ENCODE assay signal across 9 mouse cellular contexts in the genomic region with DNA sequence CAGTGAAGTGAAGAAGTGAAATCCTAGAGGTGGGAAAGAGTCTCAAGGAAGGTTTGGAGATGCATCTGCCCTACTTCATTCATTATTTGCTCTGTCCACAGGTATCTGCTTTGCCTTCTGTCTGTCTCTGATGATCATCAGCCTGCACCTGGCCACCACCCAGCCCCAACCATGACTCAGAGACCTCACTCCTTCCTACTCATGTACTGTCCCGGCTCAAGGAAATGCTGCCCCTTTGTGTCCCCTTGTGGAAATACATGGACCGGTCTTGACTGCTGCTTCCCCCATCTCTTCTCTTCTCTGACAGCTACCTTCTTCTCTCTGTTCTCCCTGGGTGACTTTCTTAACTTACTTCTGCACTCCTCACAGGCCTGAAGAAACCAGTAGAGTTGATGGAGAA. TPM values are rescaled to one million over a fixed set of nuclear protein-coding genes. Genes with fewer than 3 reads are reported as not detected.
DNase-seq lines count a peak whose midpoint lies in the region; ATAC-seq and TF ChIP-seq lines count a peak whose summit lies in the region.
"Had no signal": no experiment of that assay in that cellular context is flagged by ENCODE, and none has a peak within 500 bp of the region (broad histone marks: within the 10 kb centered on the region; RNA-seq: fewer than 3 reads in every experiment).

No protein-coding gene starts in this region.

- in situ Hi-C loops in Patski (cut with MboI; ENCODE audit: low pct_unique_long_range_greater_than_20kb) = no loop called here

- no peaks in the 10 kb centered on the region for H3K4me1 ChIP-seq in lung, adult 2 months (ENCODE audit: control insufficient read depth, insufficient read depth, low read length)

- DNase-seq in lung, adult 2 months = no peak
- DNase-seq in lung, postnatal 25 days (ENCODE audit: low spot score) = no peak
- DNase-seq in Patski (ENCODE audit: low read depth, low spot score) = no peak
- DNase-seq in thymus, postnatal 36 days = no peak
- DNase-seq: embryo, embryonic 11 days had no signal

- no peaks in the 10 kb centered on the region for H3K27me3 ChIP-seq in Patski

- 31% methylated on average over 2 of the region's 2 CpGs for WGBS in lung, adult 2 months

- no peak for TF ChIP-seq POLR2A in lung, adult 2 months (IDR thresholded peaks at IDR 0.05; ENCODE audit: borderline replicate concordance, extremely low read depth, low read depth, low read length)

- TF ChIP-seq CTCF in lung, adult 2 months (IDR thresholded peaks at IDR 0.05; ENCODE audit: insufficient read depth, low read length) = 0 out of 2 replicates have a peak, but pooled peaks have one; percentile 4
- TF ChIP-seq CTCF in Patski (IDR thresholded peaks at IDR 0.05) = peak; percentile 65

- no peak overlapping the region for H3K4me3 ChIP-seq in lung, adult 2 months (replicated peaks; ENCODE audit: extremely low read depth, low read depth, low read length)
- H3K4me3 ChIP-seq: megakaryocyte, embryonic 14.5 days had no signal

- CTCF ChIA-PET in Patski (lab: Charles Lee) = no interaction called here

- no peak for ATAC-seq in Patski
- 0 out of 2 replicates have a peak, but pooled peaks have one; percentile 24 for ATAC-seq in erythroblast, adult 5-6 weeks (replicated peaks; ENCODE audit: low FRiP score, poor library complexity, severe bottlenecking)
- ATAC-seq in megakaryocyte progenitor cell, adult 5-6 weeks (replicated peaks; ENCODE audit: poor library complexity) = peak; percentile 84
- no peak for ATAC-seq in erythroid progenitor cell, adult 5-6 weeks (replicated peaks; ENCODE audit: low FRiP score, poor library complexity, severe bottlenecking)

- POLR2A ChIA-PET in Patski (lab: Charles Lee) = no interaction called here

RNA-seq across cellular contexts. Expression of gene Eif2b5, which starts 8.0 kb away (rescaled TPM):
- polyA plus RNA-seq in lung, adult 2 months (2012; rRNA removed) = 20.9 and 24.7 TPM in 2 replicates
- polyA plus RNA-seq in Patski (2021) = 82.8 TPM
- 7.7 and 10.4 TPM in 2 replicates for total RNA-seq in erythroblast, adult 5-6 weeks (2015; ENCODE audit: low replicate concordance)
- total RNA-seq in erythroblast, adult 5-6 weeks (2017; ENCODE audit: low replicate concordance) = 9.1 and 14.1 TPM in 2 replicates
- 58.4 and 64.7 TPM in 2 replicates for total RNA-seq in megakaryocyte progenitor cell, adult 5-6 weeks (2015)
- 85.8 and 87.2 TPM in 2 replicates for total RNA-seq in megakaryocyte progenitor cell, adult 5-6 weeks (2017)
- total RNA-seq in erythroid progenitor cell, adult 5-6 weeks (2015; ENCODE audit: low replicate concordance) = 33.2 and 54.9 TPM in 2 replicates
- 11.5 and 18.9 TPM in 2 replicates for total RNA-seq in erythroid progenitor cell, adult 5-6 weeks (2017; ENCODE audit: low replicate concordance)

RNA-seq across cellular contexts. Expression of gene Dvl3, which starts 26.2 kb away (rescaled TPM):
- 35.9 and 44.0 TPM in 2 replicates for polyA plus RNA-seq in lung, adult 2 months (2012; rRNA removed)
- polyA plus RNA-seq in Patski (2021) = 52.8 TPM
- total RNA-seq in erythroblast, adult 5-6 weeks (2015; ENCODE audit: low replicate concordance) = 3.8 and 10.0 TPM in 2 replicates
- total RNA-seq in erythroblast, adult 5-6 weeks (2017; ENCODE audit: low replicate concordance) = 1.1 and 1.7 TPM in 2 replicates
- 23.5 and 26.7 TPM in 2 replicates for total RNA-seq in megakaryocyte progenitor cell, adult 5-6 weeks (2015)
- total RNA-seq in megakaryocyte progenitor cell, adult 5-6 weeks (2017) = 3.2 and 3.3 TPM in 2 replicates
- 6.1 and 18.0 TPM in 2 replicates for total RNA-seq in erythroid progenitor cell, adult 5-6 weeks (2015; ENCODE audit: low replicate concordance)
- 1.3 and 3.6 TPM in 2 replicates for total RNA-seq in erythroid progenitor cell, adult 5-6 weeks (2017; ENCODE audit: low replicate concordance)

RNA-seq across cellular contexts. Expression of gene Ap2m1, which starts 44.7 kb away (rescaled TPM):
- polyA plus RNA-seq in lung, adult 2 months (2012; rRNA removed) = 339 and 440 TPM in 2 replicates
- polyA plus RNA-seq in Patski (2021) = 707 TPM
- 124 and 125 TPM in 2 replicates for total RNA-seq in erythroblast, adult 5-6 weeks (2015; ENCODE audit: low replicate concordance)
- 81.1 and 126 TPM in 2 replicates for total RNA-seq in erythroblast, adult 5-6 weeks (2017; ENCODE audit: low replicate concordance)
- 234 and 286 TPM in 2 replicates for total RNA-seq in megakaryocyte progenitor cell, adult 5-6 weeks (2015)
- total RNA-seq in megakaryocyte progenitor cell, adult 5-6 weeks (2017) = 143 and 149 TPM in 2 replicates
- total RNA-seq in erythroid progenitor cell, adult 5-6 weeks (2015; ENCODE audit: low replicate concordance) = 214 and 297 TPM in 2 replicates
- total RNA-seq in erythroid progenitor cell, adult 5-6 weeks (2017; ENCODE audit: low replicate concordance) = 271 and 285 TPM in 2 replicates

RNA-seq across cellular contexts. Expression of gene Abcf3, which starts 57.8 kb away (rescaled TPM):
- polyA plus RNA-seq in lung, adult 2 months (2012; rRNA removed) = 32.0 and 50.5 TPM in 2 replicates
- polyA plus RNA-seq in Patski (2021) = 61.5 TPM
- total RNA-seq in erythroblast, adult 5-6 weeks (2015; ENCODE audit: low replicate concordance) = 8.2 and 11.0 TPM in 2 replicates
- 8.9 and 24.7 TPM in 2 replicates for total RNA-seq in erythroblast, adult 5-6 weeks (2017; ENCODE audit: low replicate concordance)
- total RNA-seq in megakaryocyte progenitor cell, adult 5-6 weeks (2015) = 21.9 and 28.5 TPM in 2 replicates
- total RNA-seq in megakaryocyte progenitor cell, adult 5-6 weeks (2017) = 28.4 and 35.7 TPM in 2 replicates
- total RNA-seq in erythroid progenitor cell, adult 5-6 weeks (2015; ENCODE audit: low replicate concordance) = 22.2 and 23.1 TPM in 2 replicates
- total RNA-seq in erythroid progenitor cell, adult 5-6 weeks (2017; ENCODE audit: low replicate concordance) = 32.1 and 40.5 TPM in 2 replicates

Comparison
In these comparisons a context has a peak if more than half of its experiments do, and no peak if none do; other contexts are left out.
1. ATAC-seq: peak in erythroblast, adult 5-6 weeks (single experiment) and megakaryocyte progenitor cell, adult 5-6 weeks (single experiment); none in Patski (single experiment) and erythroid progenitor cell, adult 5-6 weeks (single experiment).